Mouse (Mus musculus) limb, embryonic 14.5 days (tissue): ENCODE measurements around the gene Ppp1r9b. TPM values are rescaled to one million over a fixed set of nuclear protein-coding genes. Genes with fewer than 3 reads are reported as not detected.

Source experiments
- ATAC-seq: fragments of 200-750 bp; cut with Nextera tagmentation; 2 replicates; pipeline ENCODE4 v1.8.0; 2017; ENCODE audit warnings: low read depth, moderate number of reproducible peaks, moderate TSS enrichment; ENCODE audit not compliant: low FRiP score
- DNase-seq: peaks from one replicate; pipeline ENCODE4 v3.0.0-alpha.2; 2015; ENCODE audit warnings: low spot score
- H3K27ac ChIP-seq: fragments of 300-500 bp; sonication (generic); replicated peaks from 2 replicates; pipeline ENCODE4 v1.5.1; 2014; ENCODE audit warnings: low read depth, mild to moderate bottlenecking, low read length, moderate library complexity, mixed read lengths
- H3K27me3 ChIP-seq: fragments of 300-500 bp; sonication (generic); 2 replicates; pipeline ENCODE4 v1.6.1; 2014; ENCODE audit warnings: low read length, mixed read lengths; ENCODE audit not compliant: control insufficient read depth, insufficient read depth
- H3K36me3 ChIP-seq: fragments of 300-500 bp; sonication (generic); 2 replicates; pipeline ENCODE4 v1.6.1; 2014; ENCODE audit warnings: mild to moderate bottlenecking, low read length, moderate library complexity, mixed read lengths; ENCODE audit not compliant: control insufficient read depth, insufficient read depth
- H3K4me1 ChIP-seq: fragments of 300-500 bp; sonication (generic); 2 replicates; pipeline ENCODE4 v1.6.1; 2014; ENCODE audit warnings: antibody characterized with exemption, low read length, mixed read lengths; ENCODE audit not compliant: control insufficient read depth, insufficient read depth
- H3K4me2 ChIP-seq: fragments of 300-500 bp; sonication (generic); replicated peaks from 2 replicates; pipeline ENCODE4 v1.6.1; 2014; ENCODE audit warnings: low read depth, mild to moderate bottlenecking, low read length, moderate library complexity; ENCODE audit not compliant: severe bottlenecking
- H3K4me3 ChIP-seq: fragments of 300-500 bp; sonication (generic); replicated peaks from 2 replicates; pipeline ENCODE4 v1.5.1; 2014; ENCODE audit warnings: low read length
- H3K9ac ChIP-seq: fragments of 300-500 bp; sonication (generic); 2 replicates; pipeline ENCODE4 v1.6.1; 2014; ENCODE audit warnings: mild to moderate bottlenecking, low read depth, low read length, moderate library complexity; ENCODE audit not compliant: severe bottlenecking
- H3K9me3 ChIP-seq: fragments of 300-500 bp; sonication (generic); 2 replicates; pipeline ENCODE4 v1.6.1; 2016; ENCODE audit warnings: low read length; ENCODE audit not compliant: control insufficient read depth
- POLR2A ChIP-seq: fragments of 200-500 bp; IDR thresholded peaks from 2 replicates; pipeline ENCODE4 v1.8.0; 2012; ENCODE audit warnings: inconsistent platforms, mild to moderate bottlenecking, moderate library complexity, borderline replicate concordance; ENCODE audit not compliant: insufficient read depth, insufficient read length; ENCODE audit errors: extremely low read depth
- WGBS: fragments of 180-500 bp; shearing (Covaris S2); extraction: QIAGEN DNeasy Blood & Tissue Kit; methylation state at CpG from one replicate; pipeline ENCODE4 v1.1.7; 2014; 5-methylcytosine and 5-hydroxymethylcytosine counted together
- polyA plus RNA-seq, 2 experiments: library from polyadenylated mRNA; depleted of rRNA in 1 of 2; stranded (reverse) in 1 of 2; unstranded in 1 of 2; fragments of >200 nt; fragmentation: Nextera tagmentation in 1 of 2; extraction: Ambion mirVana in 1 of 2; gene quantifications; 2 replicates each; pipeline versions ENCODE4 v1.2.1 to v1.2.3; 2012 to 2014

The Ppp1r9b gene
- polyA plus RNA-seq, 2 experiments: 17.3 to 32.8 TPM

DNA sequence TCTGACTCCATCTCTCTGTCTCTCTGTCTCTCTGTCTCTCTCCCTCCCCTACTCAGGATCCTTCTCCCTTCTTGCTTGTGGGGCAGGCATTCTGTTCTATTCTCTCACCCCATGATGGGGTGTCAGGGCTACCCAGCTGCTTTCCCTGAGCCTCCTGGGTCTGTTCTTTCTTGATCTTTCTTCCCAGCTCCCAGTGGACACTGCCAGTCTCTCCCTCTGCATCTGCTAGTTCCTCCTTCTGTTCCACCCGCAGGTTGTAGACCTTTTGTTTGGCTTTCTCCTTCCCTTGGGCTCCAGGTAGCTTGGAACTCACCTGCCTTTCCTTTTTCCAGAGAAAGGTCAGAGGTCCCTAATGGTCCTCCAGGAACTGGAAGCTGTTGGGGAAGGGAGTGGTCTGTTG is 20.6 kb downstream of the Ppp1r9b start:
- 44% methylated on average over 1 of the region's 1 CpGs for WGBS
- peak overlapping the region; percentile 36; the same call in 1 of the 2 replicates for H3K9ac ChIP-seq
- no peak for TF ChIP-seq POLR2A
- no peaks in the 10 kb centered on the region for H3K9me3 ChIP-seq
- H3K36me3 ChIP-seq: peaks cover 24% of the 10 kb centered on the region
- DNase-seq (no peak), ATAC-seq (no peak)
- peak overlapping the region; percentile 90 for H3K4me2 ChIP-seq
- H3K4me3 ChIP-seq: peak overlapping the region; percentile 85
- no peak overlapping the region for H3K27ac ChIP-seq
- H3K27me3 ChIP-seq: no peaks in the 10 kb centered on the region
- peaks cover 39% of the 10 kb centered on the region for H3K4me1 ChIP-seq

DNA sequence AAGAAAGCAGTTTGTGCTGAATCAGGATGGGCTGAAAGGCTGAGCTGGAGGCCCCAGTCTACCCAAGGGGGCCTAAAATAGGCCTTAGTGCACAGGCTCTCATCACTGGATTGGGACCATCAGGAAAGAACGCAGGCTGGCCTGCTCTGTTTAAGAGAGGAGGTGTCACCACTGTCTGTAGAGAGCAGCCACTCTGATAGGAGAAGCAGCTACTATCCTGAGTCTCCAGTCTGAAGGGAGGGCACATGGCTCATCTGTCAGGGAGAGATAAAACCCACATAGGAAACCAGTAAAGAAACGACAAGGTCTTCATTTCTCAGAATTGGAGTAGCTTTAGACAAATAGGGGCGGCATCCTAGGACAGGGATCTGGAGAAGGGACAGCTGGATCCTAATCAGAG is 21.2 kb downstream of the Ppp1r9b start:
- no peaks in the 10 kb centered on the region for H3K27me3 ChIP-seq
- peaks cover 34% of the 10 kb centered on the region for H3K4me1 ChIP-seq
- peak overlapping the region; percentile 85; the same call in 1 of the 2 replicates for H3K4me3 ChIP-seq
- no peak overlapping the region for H3K27ac ChIP-seq
- WGBS: 54% methylated on average over 3 of the region's 3 CpGs
- peaks cover 24% of the 10 kb centered on the region for H3K36me3 ChIP-seq
- ATAC-seq: no peak
- peak overlapping the region; percentile 36; the same call in 1 of the 2 replicates for H3K9ac ChIP-seq
- H3K9me3 ChIP-seq: no peaks in the 10 kb centered on the region
- DNase-seq: no peak
- no peak for TF ChIP-seq POLR2A
- H3K4me2 ChIP-seq: peak overlapping the region; percentile 90

DNA sequence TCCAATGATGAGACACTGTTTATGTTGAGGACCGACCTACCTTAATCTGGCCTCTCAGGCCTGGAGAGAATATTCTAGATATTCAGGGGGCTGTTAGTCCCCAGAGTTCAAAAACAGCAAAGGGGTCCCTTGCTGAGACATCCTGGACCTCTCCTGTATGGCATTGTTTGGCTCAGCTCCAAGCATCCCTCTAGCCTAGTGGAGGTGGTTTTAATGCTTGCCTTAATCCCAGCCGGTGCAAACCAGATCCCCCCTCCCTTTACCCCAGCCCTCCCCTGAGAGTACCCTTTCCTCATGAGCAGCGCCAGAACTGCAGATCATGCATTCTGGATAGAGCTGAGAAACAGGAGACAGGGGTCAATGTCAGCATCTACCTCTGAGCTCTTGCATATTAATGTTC is 21.7 kb downstream of the Ppp1r9b start:
- Histone ChIP-seq H3K9me3 (no peaks in the 10 kb centered on the region), H3K27ac (no peak overlapping the region), H3K27me3 (no peaks in the 10 kb centered on the region), H3K9ac (peak overlapping the region; percentile 36; the same call in 1 of the 2 replicates), H3K36me3 (peaks cover 24% of the 10 kb centered on the region), H3K4me1 (peaks cover 33% of the 10 kb centered on the region), H3K4me2 (peak overlapping the region; percentile 90; the same call in 1 of the 2 replicates), H3K4me3 (no peak overlapping the region)
- ATAC-seq (no peak), DNase-seq (no peak)
- no peak for TF ChIP-seq POLR2A
- WGBS: 33% methylated on average over 3 of the region's 3 CpGs

DNA sequence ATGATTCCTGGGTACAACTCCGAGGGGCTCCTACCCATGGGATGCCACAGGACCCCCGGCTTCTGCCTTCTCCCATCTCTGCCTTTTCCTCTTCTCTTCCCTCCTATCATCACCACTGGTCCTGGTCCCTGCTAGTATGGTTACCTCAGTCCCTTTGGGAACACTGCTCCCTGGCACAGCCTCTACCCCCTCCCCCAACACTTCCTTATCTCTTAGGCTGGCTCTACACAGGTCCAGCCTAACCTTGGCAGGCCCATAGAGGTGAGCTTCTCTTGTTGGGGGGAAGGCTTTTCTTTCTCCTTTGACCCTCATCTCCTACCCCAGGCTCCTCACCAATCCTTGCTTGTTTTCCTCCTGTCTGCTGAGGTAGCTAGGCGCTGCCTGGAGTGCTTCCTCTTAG is 24.6 kb downstream of the Ppp1r9b start:
- no peak for ATAC-seq

DNA sequence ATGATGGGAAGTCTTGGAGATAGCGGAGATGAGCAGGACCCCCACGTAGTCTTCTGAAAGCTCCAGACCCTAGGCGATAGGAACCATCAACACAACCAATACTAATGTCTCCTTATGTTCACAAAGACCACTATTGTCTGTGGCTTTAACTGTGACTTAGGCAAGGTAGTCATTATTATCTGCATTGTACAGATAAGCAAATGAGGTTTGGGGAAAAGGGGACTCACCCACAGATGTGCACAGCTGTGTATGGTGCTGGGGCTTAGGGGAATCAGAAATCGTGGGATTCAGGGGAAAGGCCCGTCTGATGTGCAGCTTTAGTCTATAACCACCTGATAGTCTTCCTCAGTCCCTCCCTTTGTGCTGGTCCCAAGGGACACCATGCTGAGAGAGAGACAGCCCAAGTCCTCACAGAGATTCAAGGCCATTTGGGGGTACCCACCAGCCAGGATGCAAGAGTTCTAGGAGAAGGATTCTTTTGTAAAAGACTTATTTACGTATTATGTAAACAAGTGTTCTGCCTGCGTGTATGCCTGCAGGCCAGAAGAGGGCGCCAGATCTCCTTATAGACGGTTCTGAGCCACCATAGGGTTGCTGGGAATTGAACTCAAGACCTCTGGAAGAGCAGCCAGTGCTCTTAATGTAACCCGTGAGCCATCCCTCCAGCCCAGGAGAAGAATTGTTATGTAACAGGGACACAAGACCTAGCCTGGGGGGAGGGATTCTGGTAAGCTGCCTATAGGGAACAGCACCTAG is 31.6 kb downstream of the Ppp1r9b start:
- 81% methylated on average over 10 of the region's 10 CpGs for WGBS
- peaks cover 81% of the 10 kb centered on the region for H3K36me3 ChIP-seq
- no peak overlapping the region for H3K4me3 ChIP-seq
- H3K4me2 ChIP-seq: no peak overlapping the region
- H3K9me3 ChIP-seq: no peaks in the 10 kb centered on the region
- H3K27me3 ChIP-seq: no peaks in the 10 kb centered on the region
- no peak for ATAC-seq
- DNase-seq: no peak
- no peak overlapping the region for H3K9ac ChIP-seq
- no peak overlapping the region for H3K27ac ChIP-seq
- no peak for TF ChIP-seq POLR2A
- no peaks in the 10 kb centered on the region for H3K4me1 ChIP-seq

More for the DNA sequence above, 24.6 kb downstream of the Ppp1r9b start:
- H3K27me3 ChIP-seq: no peaks in the 10 kb centered on the region
- no peak for DNase-seq
- H3K9ac ChIP-seq: no peak overlapping the region
- peaks cover 20% of the 10 kb centered on the region for H3K4me1 ChIP-seq
- no peak overlapping the region for H3K4me3 ChIP-seq
- TF ChIP-seq POLR2A: no peak
- H3K4me2 ChIP-seq: no peak overlapping the region
- no peak overlapping the region for H3K27ac ChIP-seq
- peaks cover 48% of the 10 kb centered on the region for H3K36me3 ChIP-seq
- no peaks in the 10 kb centered on the region for H3K9me3 ChIP-seq
- WGBS: 73% methylated on average over 3 of the region's 3 CpGs
